Mouse (Mus musculus): Measurements from ENCODE around the gene Ext2. TPM values are rescaled to one million over a fixed set of nuclear protein-coding genes. Genes with fewer than 3 reads are reported as not detected.

The Ext2 gene
- polyA plus RNA-seq, 1 experiment from 2014 or later = 47.0 TPM

GRCm38 (mm10) chr2:93749709-93750108 is 72.7 kb downstream of the Ext2 start:
- Histone ChIP-seq H3K9ac (no peak overlapping the region), H3K4me3 (no peak overlapping the region), H3K27ac (no peak overlapping the region), H3K36me3 (no peaks in the 10 kb centered on the region), H3K9me3 (replicated peaks) (no peaks in the 10 kb centered on the region), H3K4me2 (no peak overlapping the region), H3K27me3 (replicated peaks) (no peaks in the 10 kb centered on the region), H3K4me1 (peaks cover 20% of the 10 kb centered on the region)
- 85% methylated on average over 4 of the region's 4 CpGs for WGBS (ENCODE audit: insufficient replicate concordance)
- no peak for ATAC-seq

- no peak for ATAC-seq
These were observed 74.7 kb downstream of the Ext2 start for GRCm38 (mm10) chr2:93747538-93748126.

GRCm38 (mm10) chr2:93746620-93747019 is 75.7 kb downstream of the Ext2 start:
- ATAC-seq = no peak
- Histone ChIP-seq H3K9me3 (replicated peaks) (no peaks in the 10 kb centered on the region), H3K36me3 (no peaks in the 10 kb centered on the region)

More at GRCm38 (mm10) chr2:93747538-93748126, 74.7 kb downstream of the Ext2 start:
- no peak overlapping the region for H3K27ac ChIP-seq
- WGBS (ENCODE audit: insufficient replicate concordance) = 83% methylated on average over 5 of the region's 5 CpGs
- H3K4me2 ChIP-seq = no peak overlapping the region
- no peak overlapping the region for H3K9ac ChIP-seq
- no peak overlapping the region for H3K4me3 ChIP-seq
- H3K4me1 ChIP-seq = peaks cover 25% of the 10 kb centered on the region
- no peaks in the 10 kb centered on the region for H3K9me3 ChIP-seq (replicated peaks)
- no peaks in the 10 kb centered on the region for H3K27me3 ChIP-seq (replicated peaks)
- H3K36me3 ChIP-seq = no peaks in the 10 kb centered on the region

GRCm38 (mm10) chr2:93746162-93746561 is 76.2 kb downstream of the Ext2 start:
- Histone ChIP-seq H3K9me3 (replicated peaks) (no peaks in the 10 kb centered on the region), H3K27ac (no peak overlapping the region), H3K4me3 (no peak overlapping the region), H3K4me2 (no peak overlapping the region), H3K9ac (no peak overlapping the region), H3K4me1 (peaks cover 25% of the 10 kb centered on the region), H3K36me3 (no peaks in the 10 kb centered on the region), H3K27me3 (replicated peaks) (no peaks in the 10 kb centered on the region)
- no peak for ATAC-seq
- WGBS (ENCODE audit: insufficient replicate concordance) = 69% methylated on average over 5 of the region's 5 CpGs

More at GRCm38 (mm10) chr2:93746620-93747019, 75.7 kb downstream of the Ext2 start:
- no peaks in the 10 kb centered on the region for H3K27me3 ChIP-seq (replicated peaks)
- no peak overlapping the region for H3K9ac ChIP-seq
- H3K4me2 ChIP-seq = no peak overlapping the region
- no peak overlapping the region for H3K27ac ChIP-seq
- H3K4me3 ChIP-seq = no peak overlapping the region
- H3K4me1 ChIP-seq = peaks cover 25% of the 10 kb centered on the region
- WGBS (ENCODE audit: insufficient replicate concordance) = 74% methylated on average over 4 of the region's 4 CpGs

GRCm38 (mm10) chr2:93745741-93746140 is 76.6 kb downstream of the Ext2 start:
- Histone ChIP-seq H3K27me3 (replicated peaks) (no peaks in the 10 kb centered on the region), H3K4me3 (no peak overlapping the region), H3K9me3 (replicated peaks) (no peaks in the 10 kb centered on the region), H3K36me3 (no peaks in the 10 kb centered on the region), H3K9ac (no peak overlapping the region), H3K4me1 (peaks cover 25% of the 10 kb centered on the region), H3K27ac (no peak overlapping the region), H3K4me2 (no peak overlapping the region)
- 69% methylated on average over 9 of the region's 9 CpGs for WGBS (ENCODE audit: insufficient replicate concordance)
- ATAC-seq = no peak

- WGBS (ENCODE audit: insufficient replicate concordance) = 64% methylated on average over 11 of the region's 11 CpGs
- peaks cover 28% of the 10 kb centered on the region for H3K4me1 ChIP-seq
- no peak for ATAC-seq
These were observed 77.8 kb downstream of the Ext2 start for GRCm38 (mm10) chr2:93744346-93745229.

GRCm38 (mm10) chr2:93741700-93742099 is 80.7 kb downstream of the Ext2 start:
- Histone ChIP-seq H3K9ac (no peak overlapping the region), H3K27ac (no peak overlapping the region), H3K9me3 (replicated peaks) (no peaks in the 10 kb centered on the region), H3K4me2 (no peak overlapping the region), H3K27me3 (replicated peaks) (no peaks in the 10 kb centered on the region), H3K4me1 (peaks cover 35% of the 10 kb centered on the region), H3K36me3 (peaks cover 10% of the 10 kb centered on the region; the same call in 1 of the 2 replicates), H3K4me3 (no peak overlapping the region)
- 69% methylated on average over 7 of the region's 7 CpGs for WGBS (ENCODE audit: insufficient replicate concordance)
- no peak for ATAC-seq

More at GRCm38 (mm10) chr2:93744346-93745229, 77.8 kb downstream of the Ext2 start:
- Histone ChIP-seq H3K27me3 (replicated peaks) (no peaks in the 10 kb centered on the region), H3K27ac (no peak overlapping the region), H3K4me2 (no peak overlapping the region), H3K9me3 (replicated peaks) (no peaks in the 10 kb centered on the region), H3K36me3 (no peaks in the 10 kb centered on the region), H3K9ac (no peak overlapping the region), H3K4me3 (no peak overlapping the region)

GRCm38 (mm10) chr2:93739044-93739569 is 83.3 kb downstream of the Ext2 start:
- no peak overlapping the region for H3K27ac ChIP-seq
- no peak overlapping the region for H3K4me2 ChIP-seq
- no peak for ATAC-seq
- H3K36me3 ChIP-seq = peaks cover 17% of the 10 kb centered on the region
- H3K4me3 ChIP-seq = no peak overlapping the region
- no peak overlapping the region for H3K9ac ChIP-seq
- peaks cover 15% of the 10 kb centered on the region; the same call in 1 of the 2 replicates for H3K4me1 ChIP-seq
- H3K27me3 ChIP-seq (replicated peaks) = no peaks in the 10 kb centered on the region
- H3K9me3 ChIP-seq (replicated peaks) = no peaks in the 10 kb centered on the region
- 54% methylated on average over 5 of the region's 5 CpGs for WGBS (ENCODE audit: insufficient replicate concordance)

- Histone ChIP-seq H3K9me3 (replicated peaks) (no peaks in the 10 kb centered on the region), H3K27ac (no peak overlapping the region), H3K4me3 (no peak overlapping the region), H3K27me3 (replicated peaks) (no peaks in the 10 kb centered on the region), H3K9ac (no peak overlapping the region), H3K4me2 (no peak overlapping the region), H3K36me3 (peaks cover 25% of the 10 kb centered on the region), H3K4me1 (peaks cover 15% of the 10 kb centered on the region; the same call in 1 of the 2 replicates)
- 82% methylated on average over 8 of the region's 8 CpGs for WGBS (ENCODE audit: insufficient replicate concordance)
- ATAC-seq = no peak
These were observed 85.2 kb downstream of the Ext2 start for GRCm38 (mm10) chr2:93737146-93737545.

- H3K4me1 ChIP-seq = no peaks in the 10 kb centered on the region
- no peak overlapping the region for H3K4me3 ChIP-seq
- WGBS (ENCODE audit: insufficient replicate concordance) = 79% methylated on average over 7 of the region's 7 CpGs
- no peaks in the 10 kb centered on the region for H3K9me3 ChIP-seq (replicated peaks)
- H3K36me3 ChIP-seq = peaks cover 45% of the 10 kb centered on the region
- no peak overlapping the region for H3K27ac ChIP-seq
- no peaks in the 10 kb centered on the region for H3K27me3 ChIP-seq (replicated peaks)
- no peak for ATAC-seq
- no peak overlapping the region for H3K9ac ChIP-seq
- no peak overlapping the region for H3K4me2 ChIP-seq
These were observed 89.7 kb downstream of the Ext2 start for GRCm38 (mm10) chr2:93732658-93733057.

- Histone ChIP-seq H3K4me3 (no peak overlapping the region), H3K4me2 (no peak overlapping the region), H3K9me3 (replicated peaks) (no peaks in the 10 kb centered on the region), H3K27ac (no peak overlapping the region), H3K36me3 (peaks cover 38% of the 10 kb centered on the region), H3K9ac (no peak overlapping the region), H3K4me1 (no peaks in the 10 kb centered on the region), H3K27me3 (replicated peaks) (no peaks in the 10 kb centered on the region)
- 74% methylated on average over 11 of the region's 11 CpGs for WGBS (ENCODE audit: insufficient replicate concordance)
- no peak for ATAC-seq
These were observed 92.8 kb downstream of the Ext2 start for GRCm38 (mm10) chr2:93729585-93729984.

GRCm38 (mm10) chr2:93723138-93723744 is 99.1 kb downstream of the Ext2 start:
- Histone ChIP-seq H3K9me3 (replicated peaks) (no peaks in the 10 kb centered on the region), H3K4me3 (no peak overlapping the region), H3K27ac (no peak overlapping the region), H3K4me2 (no peak overlapping the region), H3K9ac (no peak overlapping the region), H3K36me3 (peaks cover 14% of the 10 kb centered on the region), H3K27me3 (replicated peaks) (no peaks in the 10 kb centered on the region), H3K4me1 (no peaks in the 10 kb centered on the region)
- ATAC-seq = no peak
- WGBS (ENCODE audit: insufficient replicate concordance) = 74% methylated on average over 2 of the region's 2 CpGs

Measured in liver, embryonic 12.5 days (tissue).